Mouse (Mus musculus): ENCODE data around the gene Npff.

DNA sequence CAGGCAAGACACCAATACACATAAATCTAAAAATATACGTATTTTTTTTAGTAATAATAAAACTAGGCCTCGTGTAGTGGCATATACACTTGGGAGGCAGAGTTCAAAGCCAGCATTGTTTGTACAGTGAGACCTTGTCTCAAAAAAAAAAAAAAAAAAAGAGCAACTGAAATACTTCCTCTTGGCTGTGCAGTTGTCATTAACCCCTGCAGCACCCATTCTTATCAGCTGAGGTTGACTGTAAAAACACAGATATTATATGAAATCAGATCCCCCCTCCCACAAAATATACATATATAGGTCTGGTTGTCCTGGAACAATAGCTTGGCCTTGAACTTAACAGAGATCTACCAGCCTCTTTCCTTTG lies 18.3 kb downstream of the Npff start:
- TF ChIP-seq CTCF (IDR thresholded peaks at IDR 0.05; ENCODE audit: low read depth, low read length) (no peak), GATA2 (IDR thresholded peaks at IDR 0.05; ENCODE audit: borderline replicate concordance, low read depth, low read length) (no peak)

Measured in G1E (cell line).